ENCODE assay signal across 21 mouse cellular contexts in the genomic region with DNA sequence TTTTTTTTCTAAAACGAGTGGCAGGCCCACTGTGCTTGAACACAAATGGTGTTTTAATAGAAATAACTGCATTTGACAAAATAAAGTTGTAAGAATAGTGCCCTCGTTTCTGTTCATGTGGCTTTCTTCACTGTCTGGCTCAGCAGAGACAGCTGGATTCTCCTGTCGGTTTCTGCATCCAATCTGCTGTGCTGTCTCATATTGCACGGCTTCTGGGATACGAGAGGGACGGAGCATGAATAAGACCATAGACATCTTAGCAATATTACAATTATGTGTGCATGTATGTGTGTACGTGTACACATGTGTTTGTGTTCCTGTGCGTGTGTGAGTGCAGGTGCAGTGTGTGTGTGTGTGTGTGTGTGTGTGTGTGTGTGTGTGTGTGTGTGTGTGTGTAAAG. TPM values are rescaled to one million over a fixed set of nuclear protein-coding genes. Genes with fewer than 3 reads are reported as not detected.
A peak's percentile ranks its signal among the peaks of the same experiment; 100 is the strongest.
DNase-seq lines count a peak whose midpoint lies in the region; ATAC-seq and TF ChIP-seq lines count a peak whose summit lies in the region.
"Had no signal": no experiment of that assay in that cellular context is flagged by ENCODE, and none has a peak within 500 bp of the region (broad histone marks: within the 10 kb centered on the region; RNA-seq: fewer than 3 reads in every experiment).

No protein-coding gene starts in this region.

- H3K9me3 ChIP-seq in hindbrain, postnatal 0 days (ENCODE audit: low read length): no peaks in the 10 kb centered on the region
- H3K9me3 ChIP-seq in hindbrain, embryonic 16.5 days (ENCODE audit: control insufficient read depth, low read length): no peaks in the 10 kb centered on the region; the same call in 1 of the 2 replicates

- intact Hi-C loops in left cerebral cortex, postnatal 14 days (cut with DNase I): no loop called here
- intact Hi-C loops in left cerebral cortex, adult 2 months (cut with DNase I): no loop called here

- H3K4me1 ChIP-seq in hindbrain, postnatal 0 days (ENCODE audit: insufficient read depth, low read length): no peaks in the 10 kb centered on the region
- no peaks in the 10 kb centered on the region for H3K4me1 ChIP-seq in hindbrain, embryonic 16.5 days (ENCODE audit: control insufficient read depth, insufficient read depth, low read depth, low read length)
- H3K4me1 ChIP-seq: heart, embryonic 12.5 days had no signal

- DNase-seq in hindbrain, postnatal 0 days (ENCODE audit: low spot score): peak; percentile 14
- DNase-seq in left cerebral cortex, postnatal 14 days (ENCODE audit: low spot score in 2 of 2): peak; percentile 25 to 39
- DNase-seq in left cerebral cortex, adult 2 months (ENCODE audit: extremely low spot score in 1 of 2, low spot score in 2 of 2): no peak
- peak; percentile 60 to 69 for DNase-seq in right cerebral cortex, postnatal 10 days (ENCODE audit: low spot score in 2 of 2)
- no peak for DNase-seq in right cerebral cortex, adult 18-20 months
- peak; percentile 22 for DNase-seq in right cerebral cortex, postnatal 4 days
- DNase-seq in kidney, postnatal 10 days: no peak
- DNase-seq: adrenal gland, postnatal 14 days; cerebellum, adult 2 months; cerebellum, postnatal 10 days; gastrocnemius, adult 2 months; gastrocnemius, postnatal 25 days had no signal

- no peak overlapping the region for H3K4me3 ChIP-seq in hindbrain, postnatal 0 days (ENCODE audit: low read length)
- H3K4me3 ChIP-seq in hindbrain, embryonic 16.5 days (ENCODE audit: low read length): no peak overlapping the region
- H3K4me3 ChIP-seq in left cerebral cortex, adult 2 months: no peak overlapping the region
- H3K4me3 ChIP-seq: gastrocnemius, adult 2 months; heart, embryonic 12.5 days; hindbrain, embryonic 10.5 days had no signal

- 68% methylated on average over 8 of the region's 8 CpGs for WGBS in hindbrain, postnatal 0 days
- 76% methylated on average over 8 of the region's 8 CpGs for WGBS in hindbrain, embryonic 16.5 days

- no peak for TF ChIP-seq CTCF in hindbrain, postnatal 0 days (IDR thresholded peaks at IDR 0.05; ENCODE audit: low read depth)
- TF ChIP-seq CTCF in left cerebral cortex, adult 2 months (IDR thresholded peaks at IDR 0.05): no peak

- H3K36me3 ChIP-seq in hindbrain, postnatal 0 days (ENCODE audit: insufficient read depth, low read length): no peaks in the 10 kb centered on the region
- no peaks in the 10 kb centered on the region for H3K36me3 ChIP-seq in hindbrain, embryonic 16.5 days (ENCODE audit: control insufficient read depth, insufficient read depth, low read length)
- H3K36me3 ChIP-seq: heart, embryonic 12.5 days; hindbrain, embryonic 10.5 days had no signal

- ATAC-seq in hindbrain, postnatal 0 days: no peak
- no peak for ATAC-seq in hindbrain, embryonic 16.5 days
- ATAC-seq: activated CD4-positive, CD25-positive, alpha-beta regulatory T cell, adult 4 months; forebrain, embryonic 16.5 days; Patski had no signal

- H3K27ac ChIP-seq in hindbrain, postnatal 0 days: no peak overlapping the region
- no peak overlapping the region for H3K27ac ChIP-seq in hindbrain, embryonic 16.5 days (ENCODE audit: low read depth, low read length)
- no peak overlapping the region for H3K27ac ChIP-seq in left cerebral cortex, adult 2 months
- H3K27ac ChIP-seq: gastrocnemius, adult 2 months; hindbrain, embryonic 10.5 days; hindbrain, embryonic 14.5 days had no signal

- H3K27me3 ChIP-seq in hindbrain, postnatal 0 days (ENCODE audit: insufficient read depth, low read length): no peaks in the 10 kb centered on the region
- H3K27me3 ChIP-seq in hindbrain, embryonic 16.5 days (replicated peaks; ENCODE audit: control insufficient read depth, insufficient read depth, low read length): no peaks in the 10 kb centered on the region
- H3K27me3 ChIP-seq: CH12.LX, Patski had no signal

- no peak overlapping the region for H3K4me2 ChIP-seq in hindbrain, postnatal 0 days (ENCODE audit: low read depth, low read length)
- H3K4me2 ChIP-seq in hindbrain, embryonic 16.5 days (ENCODE audit: low read length): no peak overlapping the region
- H3K4me2 ChIP-seq: heart, embryonic 12.5 days; hindbrain, embryonic 14.5 days had no signal

- no peak overlapping the region for H3K9ac ChIP-seq in hindbrain, postnatal 0 days (replicated peaks; ENCODE audit: low read length)
- H3K9ac ChIP-seq in hindbrain, embryonic 16.5 days (ENCODE audit: low read depth, low read length): no peak overlapping the region
- H3K9ac ChIP-seq: heart, embryonic 12.5 days; hindbrain, embryonic 14.5 days had no signal

RNA-seq across cellular contexts. Expression of a gene that starts 54.7 kb away (rescaled TPM):
- 26.1 and 28.3 TPM in 2 replicates for total RNA-seq in hindbrain, postnatal 0 days (2014; rRNA removed)
- polyA plus RNA-seq in hindbrain, postnatal 0 days (2015; fragmentation: Nextera tagmentation; extraction: Ambion mirVana): 10.7 and 11.9 TPM in 2 replicates
- 13.2 and 14.0 TPM in 2 replicates for polyA plus RNA-seq in hindbrain, embryonic 16.5 days (2015; fragmentation: Nextera tagmentation; extraction: Ambion mirVana)
- total RNA-seq in left cerebral cortex, postnatal 14 days (2021): 10 to 100 TPM; 37.6 to 39.4 TPM
- total RNA-seq in left cerebral cortex, adult 2 months (2021): 10 to 100 TPM; 36.9 to 38.9 TPM
- total RNA-seq: CH12.LX; granulocyte monocyte progenitor cell, adult 5-6 weeks had no signal
- polyA plus RNA-seq: activated CD4-positive, CD25-positive, alpha-beta regulatory T cell, adult 4 months; heart, embryonic 12.5 days; Patski had no signal

Comparison
In these comparisons a context has a peak if more than half of its experiments do, and no peak if none do; other contexts are left out.
1. DNase-seq: peak in hindbrain, postnatal 0 days (single experiment), left cerebral cortex, postnatal 14 days (2 of 2), right cerebral cortex, postnatal 10 days (2 of 2) and right cerebral cortex, postnatal 4 days (single experiment); none in left cerebral cortex, adult 2 months (0 of 2), right cerebral cortex, adult 18-20 months (single experiment) and kidney, postnatal 10 days (single experiment).